In genomic region chr10:115358216-115358919, GRCm38 (mm10) we compare ENCODE assay signal across 23 mouse cellular contexts. TPM values are rescaled to one million over a fixed set of nuclear protein-coding genes. Genes with fewer than 3 reads are reported as not detected.
DNase-seq lines count a peak whose midpoint lies in the region; ATAC-seq and TF ChIP-seq lines count a peak whose summit lies in the region.
"Had no signal": no experiment of that assay in that cellular context is flagged by ENCODE, and none has a peak within 500 bp of the region (broad histone marks: within the 10 kb centered on the region; RNA-seq: fewer than 3 reads in every experiment).

No protein-coding gene starts in this region.

- 93% methylated on average over 17 of the region's 17 CpGs for WGBS in kidney, embryonic 15.5 days

- TF ChIP-seq CTCF in ES-Bruce4 (IDR thresholded peaks at IDR 0.05; ENCODE audit: low read depth, low read length), result no peak

- no peak for TF ChIP-seq POLR2A in ES-Bruce4 (IDR thresholded peaks at IDR 0.05; ENCODE audit: insufficient read depth, low read length)

- H3K27me3 ChIP-seq in kidney, embryonic 15.5 days, result no peaks in the 10 kb centered on the region
- no peaks in the 10 kb centered on the region for H3K27me3 ChIP-seq in ES-Bruce4 (ENCODE audit: control insufficient read depth, insufficient read depth, low read length, poor library complexity, severe bottlenecking)
- H3K27me3 ChIP-seq: CH12.LX; embryonic facial prominence, embryonic 15.5 days; hindbrain, embryonic 12.5 days had no signal

- H3K27ac ChIP-seq in kidney, embryonic 15.5 days, result no peak overlapping the region
- 0 out of 2 replicates have a peak overlapping the region, but pooled peaks have one; percentile 57 for H3K27ac ChIP-seq in ES-Bruce4 (ENCODE audit: insufficient read depth, low read length)
- H3K27ac ChIP-seq: embryonic facial prominence, embryonic 15.5 days; forebrain, embryonic 10.5 days; heart, embryonic 10.5 days; hindbrain, embryonic 12.5 days had no signal

- peak; percentile 45 for DNase-seq in kidney, adult 11 months
- DNase-seq in kidney, postnatal 4 days, result no peak
- peak; percentile 66 for DNase-seq in kidney, adult 9 months
- DNase-seq in kidney, postnatal 36 days, result peak; percentile 36 to 51
- DNase-seq in layer of hippocampus, postnatal 14 days (ENCODE audit: low spot score in 2 of 2), result no peak
- DNase-seq: adrenal gland, postnatal 14 days; cerebellum, adult 2 months; cerebellum, postnatal 10 days; embryo, embryonic 11 days; heart, adult 18-20 months; heart, postnatal 10 days; heart, postnatal 4 days had no signal

- ATAC-seq in kidney, embryonic 15.5 days (replicated peaks; ENCODE audit: low FRiP score), result no peak
- ATAC-seq: activated CD4-positive, CD25-positive, alpha-beta regulatory T cell, adult 4 months; forebrain, embryonic 14.5 days; hindbrain, embryonic 16.5 days had no signal

- H3K9ac ChIP-seq in kidney, embryonic 15.5 days, result no peak overlapping the region
- H3K9ac ChIP-seq in ES-Bruce4 (ENCODE audit: low read depth, poor library complexity, severe bottlenecking), result no peak overlapping the region; the same call in 1 of the 2 replicates
- H3K9ac ChIP-seq: embryonic facial prominence, embryonic 15.5 days; hindbrain, embryonic 12.5 days had no signal

- peaks cover 25% of the 10 kb centered on the region for H3K36me3 ChIP-seq in kidney, embryonic 15.5 days
- H3K36me3 ChIP-seq in ES-Bruce4 (ENCODE audit: control insufficient read depth, insufficient read depth, low read length, poor library complexity, severe bottlenecking), result no peaks in the 10 kb centered on the region

- no peak for TF ChIP-seq EP300 in ES-Bruce4 (IDR thresholded peaks at IDR 0.05; ENCODE audit: insufficient read depth, low read depth, low read length)

- no peaks in the 10 kb centered on the region for H3K9me3 ChIP-seq in kidney, embryonic 15.5 days (replicated peaks)
- no peaks in the 10 kb centered on the region for H3K9me3 ChIP-seq in ES-Bruce4 (replicated peaks; ENCODE audit: control insufficient read depth, insufficient read depth, low read length, poor library complexity, severe bottlenecking)
- H3K9me3 ChIP-seq: embryonic facial prominence, embryonic 15.5 days; forebrain, embryonic 10.5 days; heart, embryonic 10.5 days; hindbrain, embryonic 12.5 days had no signal

- no peak overlapping the region for H3K4me3 ChIP-seq in kidney, embryonic 15.5 days (replicated peaks)
- H3K4me3 ChIP-seq in ES-Bruce4 (ENCODE audit: low read depth, low read length), result no peak overlapping the region
- H3K4me3 ChIP-seq: embryonic facial prominence, embryonic 15.5 days; erythroblast, embryonic 14.5 days; forebrain, embryonic 10.5 days; heart, embryonic 10.5 days; hindbrain, embryonic 12.5 days had no signal

- H3K4me2 ChIP-seq in kidney, embryonic 15.5 days, result no peak overlapping the region
- H3K4me2 ChIP-seq: embryonic facial prominence, embryonic 15.5 days; hindbrain, embryonic 12.5 days had no signal

- peaks cover 14% of the 10 kb centered on the region for H3K4me1 ChIP-seq in kidney, embryonic 15.5 days
- peaks cover 4% of the 10 kb centered on the region for H3K4me1 ChIP-seq in ES-Bruce4 (ENCODE audit: control insufficient read depth, insufficient read depth, low read length)

RNA-seq across cellular contexts. Expression of gene Tmem19, which starts 3.9 kb away (rescaled TPM):
- polyA plus RNA-seq in kidney, embryonic 15.5 days (2015; fragmentation: Nextera tagmentation; extraction: Ambion mirVana), result 32.1 and 34.2 TPM in 2 replicates
- 28.3 and 29.1 TPM in 2 replicates for polyA plus RNA-seq in ES-Bruce4 (2011; ENCODE audit: insufficient read depth, insufficient read length, low read depth, missing spikeins)
- total RNA-seq in layer of hippocampus, postnatal 14 days (2021), result 10 to 100 TPM; 50.7 to 53.0 TPM

RNA-seq across cellular contexts. Expression of gene Thap2, which starts 25.9 kb away (rescaled TPM):
- 19.8 and 24.0 TPM in 2 replicates for polyA plus RNA-seq in kidney, embryonic 15.5 days (2015; fragmentation: Nextera tagmentation; extraction: Ambion mirVana)
- 10.1 and 12.9 TPM in 2 replicates for polyA plus RNA-seq in ES-Bruce4 (2011; ENCODE audit: insufficient read depth, insufficient read length, low read depth, missing spikeins)
- 10 to 100 TPM; 10.2 to 13.5 TPM for total RNA-seq in layer of hippocampus, postnatal 14 days (2021)

RNA-seq across cellular contexts. Expression of gene Zfc3h1, which starts 26.4 kb away (rescaled TPM):
- polyA plus RNA-seq in kidney, embryonic 15.5 days (2015; fragmentation: Nextera tagmentation; extraction: Ambion mirVana), result 19.9 and 21.5 TPM in 2 replicates
- polyA plus RNA-seq in ES-Bruce4 (2011; ENCODE audit: insufficient read depth, insufficient read length, low read depth, missing spikeins), result 100 and 107 TPM in 2 replicates
- 10 to 100 TPM; 53.3 to 57.6 TPM for total RNA-seq in layer of hippocampus, postnatal 14 days (2021)

RNA-seq across cellular contexts. Expression of gene Rab21, which starts 43.0 kb away (rescaled TPM):
- 5.3 and 5.4 TPM in 2 replicates for polyA plus RNA-seq in kidney, embryonic 15.5 days (2015; fragmentation: Nextera tagmentation; extraction: Ambion mirVana)
- 37.2 and 46.8 TPM in 2 replicates for polyA plus RNA-seq in ES-Bruce4 (2011; ENCODE audit: insufficient read depth, insufficient read length, low read depth, missing spikeins)
- total RNA-seq in layer of hippocampus, postnatal 14 days (2021), result 10 to 100 TPM; 54.4 to 55.4 TPM

Comparison
In these comparisons a context has a peak if more than half of its experiments do, and no peak if none do; other contexts are left out.
1. DNase-seq: peak in kidney, adult 11 months (single experiment), kidney, adult 9 months (single experiment) and kidney, postnatal 36 days (2 of 2); none in kidney, postnatal 4 days (0 of 2) and layer of hippocampus, postnatal 14 days (0 of 2).